In genomic region chr4:71524255-71524970, GRCm38 (mm10) we compare ENCODE assay signal across 22 mouse cellular contexts.
DNase-seq lines count a peak whose midpoint lies in the region; ATAC-seq and TF ChIP-seq lines count a peak whose summit lies in the region.
"Had no signal": no experiment of that assay in that cellular context is flagged by ENCODE, and none has a peak within 500 bp of the region (broad histone marks: within the 10 kb centered on the region; RNA-seq: fewer than 3 reads in every experiment).

No protein-coding gene starts in this region.

- no peaks in the 10 kb centered on the region for H3K9me3 ChIP-seq in forebrain, embryonic 16.5 days (ENCODE audit: control insufficient read depth, low read length)
- no peaks in the 10 kb centered on the region for H3K9me3 ChIP-seq in forebrain, embryonic 11.5 days (ENCODE audit: control insufficient read depth, low read length)
- H3K9me3 ChIP-seq in lung, embryonic 15.5 days, result no peaks in the 10 kb centered on the region
- H3K9me3 ChIP-seq in liver, embryonic 14.5 days (ENCODE audit: control insufficient read depth, low read length), result no peaks in the 10 kb centered on the region
- H3K9me3 ChIP-seq in heart, embryonic 10.5 days, result no peaks in the 10 kb centered on the region
- H3K9me3 ChIP-seq: embryonic facial prominence, embryonic 12.5 days; forebrain, embryonic 13.5 days; hindbrain, embryonic 15.5 days; intestine, embryonic 15.5 days; limb, embryonic 10.5 days; liver, embryonic 15.5 days had no signal

- no peaks in the 10 kb centered on the region for H3K4me1 ChIP-seq in forebrain, embryonic 16.5 days (replicated peaks; ENCODE audit: control insufficient read depth, insufficient read depth, low read length)
- H3K4me1 ChIP-seq in forebrain, embryonic 11.5 days (replicated peaks; ENCODE audit: control insufficient read depth, insufficient read depth, low read length), result no peaks in the 10 kb centered on the region
- no peaks in the 10 kb centered on the region for H3K4me1 ChIP-seq in lung, embryonic 15.5 days
- no peaks in the 10 kb centered on the region for H3K4me1 ChIP-seq in lung, adult 2 months (ENCODE audit: control insufficient read depth, insufficient read depth, low read length)
- H3K4me1 ChIP-seq in liver, embryonic 14.5 days (replicated peaks; ENCODE audit: control insufficient read depth in 2 of 2, insufficient read depth in 2 of 2, low read length in 1 of 2), result 0 out of 4 replicates have a peak, but pooled peaks cover 0 to 2% of the 10 kb centered on the region in 2 experiments
- H3K4me1 ChIP-seq in heart, embryonic 10.5 days, result no peaks in the 10 kb centered on the region
- H3K4me1 ChIP-seq: embryonic facial prominence, embryonic 12.5 days; forebrain, embryonic 13.5 days; hindbrain, embryonic 15.5 days; intestine, embryonic 15.5 days; limb, embryonic 10.5 days; liver, embryonic 15.5 days had no signal

- no peak for TF ChIP-seq CTCF in lung, adult 2 months (IDR thresholded peaks at IDR 0.05; ENCODE audit: insufficient read depth, low read length)
- no peak for TF ChIP-seq CTCF in brain, embryonic 14.5 days (IDR thresholded peaks at IDR 0.05; ENCODE audit: borderline replicate concordance, extremely low read depth, insufficient read depth, insufficient read length)
- TF ChIP-seq CTCF in liver, embryonic 14.5 days (IDR thresholded peaks at IDR 0.05; ENCODE audit: low read depth), result no peak

- 76% methylated on average over 4 of the region's 4 CpGs for WGBS in forebrain, embryonic 16.5 days
- WGBS in forebrain, embryonic 11.5 days, result 79% methylated on average over 4 of the region's 4 CpGs
- 33% methylated on average over 4 of the region's 4 CpGs for WGBS in lung, embryonic 15.5 days
- 54% methylated on average over 4 of the region's 4 CpGs for WGBS in lung, adult 2 months
- WGBS in liver, embryonic 14.5 days (ENCODE audit: insufficient replicate concordance), result 43% methylated on average over 4 of the region's 4 CpGs
- WGBS in heart, embryonic 10.5 days, result 60% methylated on average over 4 of the region's 4 CpGs

- DNase-seq in forebrain, embryonic 11.5 days (ENCODE audit: low spot score), result no peak
- DNase-seq in lung, adult 2 months, result no peak
- peak; percentile 60 for DNase-seq in brain, embryonic 14.5 days (ENCODE audit: low read depth)
- peak in 2 of 3 experiments; percentile 3 to 4 for DNase-seq in liver, embryonic 14.5 days (ENCODE audit: low read depth in 3 of 3, low spot score in 3 of 3)
- DNase-seq in heart, embryonic 10.5 days (ENCODE audit: low spot score), result no peak
- DNase-seq: adrenal gland, postnatal 25 days; cerebellum, adult 11 months; cerebellum, adult 9-11 months; heart, postnatal 4 days; kidney, adult 8-10 months; kidney, postnatal 25 days; thymus, postnatal 14 days had no signal

- TF ChIP-seq EP300 in liver, embryonic 14.5 days (IDR thresholded peaks at IDR 0.05; ENCODE audit: low read depth), result no peak

- no peak overlapping the region for H3K4me2 ChIP-seq in forebrain, embryonic 16.5 days (ENCODE audit: low read length)
- H3K4me2 ChIP-seq in forebrain, embryonic 11.5 days (ENCODE audit: low read depth, low read length, severe bottlenecking), result no peak overlapping the region
- no peak overlapping the region for H3K4me2 ChIP-seq in lung, embryonic 15.5 days
- H3K4me2 ChIP-seq in liver, embryonic 14.5 days (ENCODE audit: low read depth), result no peak overlapping the region
- H3K4me2 ChIP-seq: embryonic facial prominence, embryonic 12.5 days; forebrain, embryonic 13.5 days; hindbrain, embryonic 15.5 days; intestine, embryonic 15.5 days; liver, embryonic 15.5 days had no signal

- no peaks in the 10 kb centered on the region for H3K27me3 ChIP-seq in forebrain, embryonic 16.5 days (replicated peaks; ENCODE audit: control insufficient read depth, insufficient read depth, low read length)
- no peaks in the 10 kb centered on the region; the same call in 1 of the 2 replicates for H3K27me3 ChIP-seq in forebrain, embryonic 11.5 days (ENCODE audit: control insufficient read depth, insufficient read depth, low read length)
- no peaks in the 10 kb centered on the region for H3K27me3 ChIP-seq in lung, embryonic 15.5 days
- H3K27me3 ChIP-seq in liver, embryonic 14.5 days (ENCODE audit: control insufficient read depth, insufficient read depth, low read length), result no peaks in the 10 kb centered on the region
- H3K27me3 ChIP-seq in heart, embryonic 10.5 days (ENCODE audit: insufficient read depth, poor library complexity, severe bottlenecking), result no peaks in the 10 kb centered on the region
- H3K27me3 ChIP-seq: embryonic facial prominence, embryonic 12.5 days; forebrain, embryonic 13.5 days; hindbrain, embryonic 15.5 days; intestine, embryonic 15.5 days; liver, embryonic 15.5 days had no signal

- no peak for TF ChIP-seq POLR2A in lung, adult 2 months (IDR thresholded peaks at IDR 0.05; ENCODE audit: borderline replicate concordance, extremely low read depth, low read depth, low read length)
- TF ChIP-seq POLR2A in brain, embryonic 14.5 days (IDR thresholded peaks at IDR 0.05; ENCODE audit: borderline replicate concordance, extremely low read depth, insufficient read depth, insufficient read length, poor library complexity, severe bottlenecking), result no peak

- no peak overlapping the region for H3K27ac ChIP-seq in forebrain, embryonic 16.5 days (ENCODE audit: low read length)
- H3K27ac ChIP-seq in forebrain, embryonic 11.5 days (ENCODE audit: low read depth, low read length), result no peak overlapping the region
- H3K27ac ChIP-seq in lung, embryonic 15.5 days, result no peak overlapping the region
- no peak overlapping the region for H3K27ac ChIP-seq in liver, embryonic 14.5 days
- H3K27ac ChIP-seq in heart, embryonic 10.5 days, result no peak overlapping the region
- H3K27ac ChIP-seq: embryonic facial prominence, embryonic 12.5 days; forebrain, embryonic 13.5 days; hindbrain, embryonic 15.5 days; intestine, embryonic 15.5 days; layer of hippocampus, adult 2 months; limb, embryonic 10.5 days; liver, embryonic 15.5 days; macrophage had no signal

- ATAC-seq in forebrain, embryonic 16.5 days, result peak; percentile 26; the same call in 1 of the 2 replicates
- no peak for ATAC-seq in forebrain, embryonic 11.5 days (replicated peaks; ENCODE audit: low FRiP score)
- 0 out of 2 replicates have a peak, but pooled peaks have one; percentile 19 for ATAC-seq in lung, embryonic 15.5 days (ENCODE audit: borderline replicate concordance, extremely low read depth, low FRiP score, low TSS enrichment)
- ATAC-seq in liver, embryonic 14.5 days (ENCODE audit: insufficient read depth), result peak; percentile 43; the same call in 1 of the 2 replicates
- ATAC-seq: forebrain, embryonic 13.5 days; intestine, embryonic 15.5 days had no signal

- no peak overlapping the region for H3K9ac ChIP-seq in forebrain, embryonic 16.5 days (replicated peaks; ENCODE audit: low read depth, low read length)
- no peak overlapping the region for H3K9ac ChIP-seq in forebrain, embryonic 11.5 days (ENCODE audit: low read length)
- no peak overlapping the region for H3K9ac ChIP-seq in lung, embryonic 15.5 days
- H3K9ac ChIP-seq in liver, embryonic 14.5 days (replicated peaks), result no peak overlapping the region
- H3K9ac ChIP-seq: embryonic facial prominence, embryonic 12.5 days; forebrain, embryonic 13.5 days; hindbrain, embryonic 15.5 days; intestine, embryonic 15.5 days; liver, embryonic 15.5 days had no signal

- H3K36me3 ChIP-seq in forebrain, embryonic 16.5 days (ENCODE audit: control insufficient read depth, insufficient read depth), result no peaks in the 10 kb centered on the region
- H3K36me3 ChIP-seq in forebrain, embryonic 11.5 days (ENCODE audit: control insufficient read depth, insufficient read depth, low read length), result no peaks in the 10 kb centered on the region
- no peaks in the 10 kb centered on the region for H3K36me3 ChIP-seq in lung, embryonic 15.5 days
- H3K36me3 ChIP-seq in liver, embryonic 14.5 days (replicated peaks; ENCODE audit: control insufficient read depth, insufficient read depth, low read depth), result no peaks in the 10 kb centered on the region
- no peaks in the 10 kb centered on the region for H3K36me3 ChIP-seq in heart, embryonic 10.5 days
- H3K36me3 ChIP-seq: embryonic facial prominence, embryonic 12.5 days; hindbrain, embryonic 15.5 days; intestine, embryonic 15.5 days; limb, embryonic 10.5 days; liver, embryonic 15.5 days had no signal

- H3K4me3 ChIP-seq in forebrain, embryonic 16.5 days (replicated peaks; ENCODE audit: low read length), result no peak overlapping the region
- H3K4me3 ChIP-seq in forebrain, embryonic 11.5 days (ENCODE audit: low read depth, low read length), result no peak overlapping the region
- no peak overlapping the region for H3K4me3 ChIP-seq in lung, embryonic 15.5 days
- H3K4me3 ChIP-seq in lung, adult 2 months (replicated peaks; ENCODE audit: extremely low read depth, low read depth, low read length), result no peak overlapping the region
- H3K4me3 ChIP-seq in liver, embryonic 14.5 days (ENCODE audit: insufficient read depth in 1 of 2, low read depth in 2 of 2, low read length in 2 of 2), result no peak overlapping the region
- no peak overlapping the region for H3K4me3 ChIP-seq in heart, embryonic 10.5 days
- H3K4me3 ChIP-seq: embryonic facial prominence, embryonic 12.5 days; forebrain, embryonic 13.5 days; hindbrain, embryonic 15.5 days; intestine, embryonic 15.5 days; layer of hippocampus, adult 2 months; limb, embryonic 10.5 days; liver, embryonic 15.5 days had no signal

Comparison
In these comparisons a context has a peak if more than half of its experiments do, and no peak if none do; other contexts are left out.
1. DNase-seq: peak in brain, embryonic 14.5 days (single experiment) and liver, embryonic 14.5 days (2 of 3); none in forebrain, embryonic 11.5 days (single experiment), lung, adult 2 months (single experiment) and heart, embryonic 10.5 days (single experiment).